Mouse (Mus musculus) embryonic facial prominence, embryonic 11.5 days (tissue): Measurements from ENCODE around the gene Top2a. TPM values are rescaled to one million over a fixed set of nuclear protein-coding genes. Genes with fewer than 3 reads are reported as not detected.

Source experiments
- ATAC-seq: fragments of 200-750 bp; cut with Nextera tagmentation; replicated peaks from 2 replicates; pipeline ENCODE4 v1.8.0; 2017; ENCODE audit warnings: low read depth; ENCODE audit not compliant: insufficient number of reproducible peaks, low FRiP score, low TSS enrichment
- DNase-seq: peaks from one replicate; pipeline ENCODE4 v3.0.0-alpha.2; 2015; ENCODE audit warnings: low spot score
- H3K27ac ChIP-seq: fragments of 300-500 bp; sonication (generic); replicated peaks from 2 replicates; pipeline ENCODE4 v1.5.1; 2014; ENCODE audit warnings: mild to moderate bottlenecking, low read depth, low read length, control low read depth
- H3K27me3 ChIP-seq: fragments of 300-500 bp; sonication (generic); 2 replicates; pipeline ENCODE4 v1.6.1; 2014; ENCODE audit warnings: mild to moderate bottlenecking, low read length, moderate library complexity, mixed read lengths; ENCODE audit not compliant: control insufficient read depth, insufficient read depth
- H3K36me3 ChIP-seq: fragments of 300-500 bp; sonication (generic); replicated peaks from 2 replicates; pipeline ENCODE4 v1.6.1; 2014; ENCODE audit warnings: low read depth, mild to moderate bottlenecking, low read length, moderate library complexity, mixed read lengths; ENCODE audit not compliant: control insufficient read depth, insufficient read depth
- H3K4me1 ChIP-seq: fragments of 300-500 bp; sonication (generic); 2 replicates; pipeline ENCODE4 v1.6.1; 2014; ENCODE audit warnings: low read length, mixed read lengths; ENCODE audit not compliant: control insufficient read depth, insufficient read depth
- H3K4me2 ChIP-seq: fragments of 300-500 bp; sonication (generic); 2 replicates; pipeline ENCODE4 v1.6.1; 2014; ENCODE audit warnings: low read depth, mild to moderate bottlenecking, control low read depth, low read length, moderate library complexity
- H3K4me3 ChIP-seq: fragments of 300-500 bp; sonication (generic); 2 replicates; pipeline ENCODE4 v1.5.1; 2014; ENCODE audit warnings: low read depth, low read length, control low read depth
- H3K9ac ChIP-seq: fragments of 300-500 bp; sonication (generic); replicated peaks from 2 replicates; pipeline ENCODE4 v1.6.1; 2014; ENCODE audit warnings: mild to moderate bottlenecking, control low read depth, low read length
- H3K9me3 ChIP-seq: fragments of 300-500 bp; sonication (generic); replicated peaks from 2 replicates; pipeline ENCODE4 v1.6.1; 2016; ENCODE audit warnings: mild to moderate bottlenecking, low read length, inconsistent platforms, mixed read lengths; ENCODE audit not compliant: control insufficient read depth
- WGBS: fragments of 180-500 bp; shearing (Covaris S2); extraction: QIAGEN DNeasy Blood & Tissue Kit; methylation state at CpG from one replicate; pipeline ENCODE4 v1.1.7; 2014; 5-methylcytosine and 5-hydroxymethylcytosine counted together
- polyA plus RNA-seq: library from polyadenylated mRNA; unstranded; fragments of >200 nt; fragmentation: Nextera tagmentation; extraction: Ambion mirVana; gene quantifications from 2 replicates; pipeline ENCODE4 v1.2.1, GENCODE M21; 2014

Top2a gene
- polyA plus RNA-seq, 1 experiment from 2014 or later: 439 TPM

DNA sequence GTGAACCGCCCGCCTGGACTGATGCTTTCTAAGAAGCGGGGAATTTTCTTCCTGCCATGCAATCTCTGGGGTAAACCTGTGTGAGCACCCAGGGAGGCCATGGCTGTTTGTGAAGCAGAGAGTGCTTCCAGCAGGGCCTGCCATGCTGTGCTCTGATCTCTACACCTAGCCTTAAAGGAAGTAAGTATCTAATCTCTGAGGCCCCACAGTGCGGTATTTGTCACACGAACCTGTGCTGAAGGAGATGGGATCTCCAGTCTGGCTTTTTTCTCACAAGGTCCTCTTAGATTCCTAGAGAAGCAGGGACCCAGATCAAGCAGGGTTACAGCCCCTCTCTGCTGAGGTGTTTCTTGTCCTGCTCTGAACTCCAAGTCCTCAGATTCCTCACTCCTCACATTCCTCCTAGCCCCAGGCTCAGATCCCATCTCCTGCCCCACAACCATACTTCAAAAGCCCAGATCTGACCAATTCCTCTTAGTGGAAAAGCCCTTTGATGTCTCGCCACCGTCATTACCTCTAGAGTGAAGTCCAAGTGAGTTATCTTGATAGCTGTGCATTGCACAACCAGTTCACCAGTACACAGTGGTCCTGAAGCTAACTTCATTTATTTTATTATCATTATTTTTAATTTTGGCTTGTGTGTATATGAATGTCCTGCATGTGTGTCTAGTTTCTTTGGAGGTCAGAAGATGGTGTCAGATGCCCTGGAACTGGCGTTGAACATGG lies 39.6 kb upstream of the Top2a start:
- Histone ChIP-seq H3K9me3 (no peaks in the 10 kb centered on the region), H3K27ac (no peak overlapping the region), H3K4me3 (no peak overlapping the region), H3K9ac (no peak overlapping the region; the same call in 1 of the 2 replicates), H3K27me3 (no peaks in the 10 kb centered on the region), H3K4me2 (no peak overlapping the region), H3K4me1 (no peaks in the 10 kb centered on the region; the same call in 1 of the 2 replicates), H3K36me3 (no peaks in the 10 kb centered on the region)
- 31% methylated on average over 8 of the region's 8 CpGs for WGBS
- ATAC-seq (no peak), DNase-seq (no peak)

DNA sequence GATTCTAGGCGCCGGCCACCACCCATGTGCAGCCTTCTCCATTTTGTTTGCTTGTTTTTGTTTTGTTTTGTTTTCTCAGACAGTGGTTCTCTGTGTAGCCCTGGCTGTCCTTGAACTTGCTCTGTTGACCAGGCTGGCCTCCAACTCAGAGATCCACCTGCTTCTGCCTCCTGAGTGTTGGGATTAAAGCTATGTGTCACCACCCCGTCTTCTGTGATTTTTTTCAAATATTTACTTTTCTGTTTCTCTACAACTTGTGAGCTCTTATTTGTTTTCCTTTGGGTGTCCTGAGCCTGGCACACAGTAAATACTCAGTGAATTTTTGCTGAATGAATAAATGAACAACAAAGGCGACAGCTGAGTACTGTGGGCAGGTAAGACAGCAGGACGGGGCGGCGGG lies 38.7 kb upstream of the Top2a start:
- no peak overlapping the region for H3K27ac ChIP-seq
- no peak overlapping the region for H3K4me3 ChIP-seq
- WGBS: 83% methylated on average over 7 of the region's 7 CpGs
- H3K4me1 ChIP-seq: no peaks in the 10 kb centered on the region; the same call in 1 of the 2 replicates
- DNase-seq (no peak), ATAC-seq (no peak)
- no peak overlapping the region; the same call in 1 of the 2 replicates for H3K9ac ChIP-seq
- H3K4me2 ChIP-seq: no peak overlapping the region
- no peaks in the 10 kb centered on the region for H3K9me3 ChIP-seq
- H3K36me3 ChIP-seq: no peaks in the 10 kb centered on the region
- H3K27me3 ChIP-seq: no peaks in the 10 kb centered on the region

DNA sequence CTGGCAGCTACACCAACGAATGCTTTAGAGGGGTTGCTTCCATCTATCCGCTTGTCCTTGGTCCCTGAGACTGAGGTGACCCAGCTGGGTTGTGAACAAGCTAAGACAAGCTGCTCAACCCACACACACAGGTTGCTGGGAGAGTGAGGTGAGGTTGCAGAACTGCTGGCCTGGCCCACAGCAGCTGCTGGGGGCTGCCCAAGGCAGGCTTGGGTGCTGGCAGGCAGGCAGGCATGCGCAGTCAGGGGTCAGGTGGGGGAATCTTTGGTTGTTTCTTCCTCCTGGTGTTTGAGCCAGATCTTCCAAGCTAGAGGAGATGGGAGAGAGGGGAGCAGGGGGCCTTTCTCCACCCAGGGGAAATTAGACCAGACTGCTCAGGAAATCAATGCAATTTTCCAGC lies 36.4 kb upstream of the Top2a start:
- no peak overlapping the region for H3K4me2 ChIP-seq
- peaks cover 2% of the 10 kb centered on the region for H3K4me1 ChIP-seq
- no peaks in the 10 kb centered on the region for H3K27me3 ChIP-seq
- H3K9me3 ChIP-seq: no peaks in the 10 kb centered on the region
- DNase-seq (no peak), ATAC-seq (no peak)
- H3K9ac ChIP-seq: no peak overlapping the region
- H3K36me3 ChIP-seq: no peaks in the 10 kb centered on the region
- 72% methylated on average over 3 of the region's 3 CpGs for WGBS
- H3K27ac ChIP-seq: peak overlapping the region; percentile 30; the same call in 1 of the 2 replicates
- no peak overlapping the region for H3K4me3 ChIP-seq

DNA sequence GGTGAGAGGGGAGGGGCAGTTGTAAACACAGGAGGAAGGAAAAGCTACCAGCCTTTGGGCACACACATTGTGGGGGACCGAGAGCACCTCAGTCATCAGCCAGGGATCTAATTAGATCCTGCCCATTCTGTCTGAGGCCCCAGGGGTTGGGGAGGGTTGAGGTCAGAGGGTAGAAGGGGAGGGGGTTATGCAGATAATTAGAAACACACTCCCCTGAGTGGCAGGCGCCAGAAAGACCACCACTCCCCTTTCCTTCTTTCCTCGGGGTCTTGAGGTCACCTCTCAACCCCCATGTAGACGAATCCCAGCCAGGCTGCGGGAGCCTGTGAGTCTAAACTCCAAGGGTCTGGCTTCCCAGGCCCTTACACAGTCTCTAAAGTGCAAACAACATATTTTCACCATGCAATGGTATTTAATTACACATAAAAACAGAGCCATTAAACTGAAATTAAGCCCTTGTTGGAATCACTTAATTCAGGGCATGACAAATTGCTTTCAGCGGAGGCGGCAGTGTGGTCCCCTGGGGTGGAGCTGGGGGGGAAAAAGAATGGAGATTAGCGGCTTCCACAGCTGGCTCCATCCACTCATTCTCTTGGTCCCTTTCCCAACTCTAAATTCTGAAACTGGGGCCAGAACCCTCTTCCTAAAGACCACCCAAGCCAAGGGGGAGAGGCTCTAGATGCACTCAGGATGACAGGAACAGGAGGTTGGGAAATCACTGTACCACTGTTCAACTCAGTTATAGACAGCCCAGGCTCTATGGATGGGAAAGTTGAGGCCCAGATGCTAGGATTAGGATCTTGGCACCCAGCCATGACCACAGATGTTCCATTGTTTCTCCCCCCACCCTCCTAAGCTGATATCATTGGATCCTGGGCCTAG lies 31.8 kb upstream of the Top2a start:
- WGBS: 6% methylated on average over 8 of the region's 8 CpGs
- DNase-seq: peak; percentile 81
- H3K4me2 ChIP-seq: no peak overlapping the region; the same call in 1 of the 2 replicates

DNA sequence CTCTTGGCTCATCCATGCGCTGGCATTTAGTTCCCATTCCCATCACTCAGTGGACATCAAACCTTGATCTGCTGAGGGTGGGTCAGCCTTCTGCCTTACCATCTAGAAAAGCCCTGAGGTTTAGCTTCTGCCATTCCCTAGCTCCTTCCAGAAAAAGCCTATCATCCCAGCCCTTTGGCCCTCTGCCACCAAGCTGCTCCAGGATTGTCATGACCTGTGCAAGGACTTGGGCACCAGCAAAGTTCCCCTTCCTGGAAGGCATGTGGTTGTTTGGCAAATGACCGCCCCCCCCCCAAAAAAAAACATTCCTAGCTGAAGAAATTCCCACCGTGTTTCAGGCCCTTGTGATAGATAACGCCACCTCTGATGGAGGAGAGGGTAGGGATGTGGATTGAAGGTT lies 31.2 kb upstream of the Top2a start:
- no peak overlapping the region; the same call in 1 of the 2 replicates for H3K4me2 ChIP-seq
- DNase-seq: no peak
- H3K4me3 ChIP-seq: no peak overlapping the region
- 26% methylated on average over 4 of the region's 4 CpGs for WGBS
- peaks cover 5% of the 10 kb centered on the region for H3K4me1 ChIP-seq
- H3K36me3 ChIP-seq: peaks cover 17% of the 10 kb centered on the region
- peak overlapping the region; percentile 66 for H3K27ac ChIP-seq
- no peak overlapping the region for H3K9ac ChIP-seq
- ATAC-seq: no peak
- no peaks in the 10 kb centered on the region for H3K27me3 ChIP-seq
- no peaks in the 10 kb centered on the region for H3K9me3 ChIP-seq

More for the DNA sequence above, 31.8 kb upstream of the Top2a start:
- peak; percentile 78 for ATAC-seq
- Histone ChIP-seq H3K27ac (peak overlapping the region; percentile 66), H3K9ac (no peak overlapping the region), H3K36me3 (peaks cover 13% of the 10 kb centered on the region), H3K9me3 (no peaks in the 10 kb centered on the region), H3K4me3 (no peak overlapping the region), H3K27me3 (no peaks in the 10 kb centered on the region), H3K4me1 (peaks cover 5% of the 10 kb centered on the region)

DNA sequence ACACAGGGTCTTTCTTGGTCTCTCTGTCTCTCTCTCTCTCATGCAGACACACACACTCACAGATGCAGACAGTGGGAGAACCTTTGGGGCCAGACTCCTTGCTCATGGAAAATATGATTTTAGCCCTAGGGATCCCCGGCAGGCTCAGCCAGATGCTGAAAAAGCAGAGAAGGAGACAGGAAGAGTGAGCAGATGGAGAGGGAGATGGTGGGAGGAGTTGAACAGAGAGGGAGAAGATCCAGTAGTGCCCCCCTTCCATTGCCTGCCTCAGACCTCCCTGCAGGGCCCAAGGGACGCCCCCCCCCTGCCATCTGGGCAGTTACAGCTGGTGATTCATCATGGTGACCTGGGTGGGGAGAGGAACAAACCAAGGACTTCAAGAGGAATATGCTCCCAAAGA lies 23.7 kb upstream of the Top2a start:
- Histone ChIP-seq H3K9ac (no peak overlapping the region), H3K36me3 (peaks cover 39% of the 10 kb centered on the region), H3K9me3 (no peaks in the 10 kb centered on the region), H3K4me2 (peak overlapping the region; percentile 24; the same call in 1 of the 2 replicates), H3K27me3 (no peaks in the 10 kb centered on the region), H3K4me1 (peaks cover 8% of the 10 kb centered on the region), H3K4me3 (no peak overlapping the region), H3K27ac (peak overlapping the region; percentile 79)
- 64% methylated on average over 2 of the region's 2 CpGs for whole genome bisulfite sequencing
- no peak for DNase-seq
- ATAC-seq: no peak

DNA sequence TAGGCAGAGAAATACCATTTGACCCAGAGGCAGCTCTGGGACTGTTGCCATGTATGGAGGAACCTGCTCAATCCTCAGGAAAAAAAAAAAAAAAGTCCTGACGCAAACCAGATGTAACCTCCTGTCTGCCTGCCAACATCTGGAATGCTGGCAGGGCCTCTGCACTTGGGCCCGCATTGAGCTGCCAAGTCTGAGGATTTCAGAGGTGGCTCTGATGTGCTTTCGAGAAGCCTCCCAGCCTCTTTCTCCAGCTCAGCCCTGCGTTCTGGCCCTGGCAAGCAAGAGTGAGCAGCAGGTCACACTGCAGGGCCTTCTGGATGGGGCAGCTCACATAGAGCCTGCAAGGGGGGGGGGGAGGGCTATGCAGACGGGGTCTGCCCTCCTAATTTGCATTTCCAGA lies 23.1 kb upstream of the Top2a start:
- peaks cover 8% of the 10 kb centered on the region for H3K4me1 ChIP-seq

More for the DNA sequence above, 23.1 kb upstream of the Top2a start:
- H3K36me3 ChIP-seq: peaks cover 37% of the 10 kb centered on the region
- H3K4me3 ChIP-seq: peak overlapping the region; percentile 3; the same call in 1 of the 2 replicates
- DNase-seq (peak; percentile 87), ATAC-seq (no peak)
- peak overlapping the region; percentile 24; the same call in 1 of the 2 replicates for H3K4me2 ChIP-seq
- H3K9me3 ChIP-seq: no peaks in the 10 kb centered on the region
- peak overlapping the region; percentile 25; the same call in 1 of the 2 replicates for H3K9ac ChIP-seq
- 23% methylated on average over 5 of the region's 5 CpGs for WGBS
- peak overlapping the region; percentile 79 for H3K27ac ChIP-seq
- no peaks in the 10 kb centered on the region for H3K27me3 ChIP-seq
